Mouse (Mus musculus) embryo, embryonic 10 days (tissue): Measurements from ENCODE around the gene Serinc4.
"Not testable (repeated sequence)": the region's sequence is repeated elsewhere in the genome, so short reads cannot be mapped to it uniquely, and the experiment has no call there.

ENCODE experiments used
- DNase-seq: peaks from one replicate; pipeline ENCODE4 v3.0.0-alpha.2; 2015; ENCODE audit warnings: low spot score

Gene Serinc4

DNA sequence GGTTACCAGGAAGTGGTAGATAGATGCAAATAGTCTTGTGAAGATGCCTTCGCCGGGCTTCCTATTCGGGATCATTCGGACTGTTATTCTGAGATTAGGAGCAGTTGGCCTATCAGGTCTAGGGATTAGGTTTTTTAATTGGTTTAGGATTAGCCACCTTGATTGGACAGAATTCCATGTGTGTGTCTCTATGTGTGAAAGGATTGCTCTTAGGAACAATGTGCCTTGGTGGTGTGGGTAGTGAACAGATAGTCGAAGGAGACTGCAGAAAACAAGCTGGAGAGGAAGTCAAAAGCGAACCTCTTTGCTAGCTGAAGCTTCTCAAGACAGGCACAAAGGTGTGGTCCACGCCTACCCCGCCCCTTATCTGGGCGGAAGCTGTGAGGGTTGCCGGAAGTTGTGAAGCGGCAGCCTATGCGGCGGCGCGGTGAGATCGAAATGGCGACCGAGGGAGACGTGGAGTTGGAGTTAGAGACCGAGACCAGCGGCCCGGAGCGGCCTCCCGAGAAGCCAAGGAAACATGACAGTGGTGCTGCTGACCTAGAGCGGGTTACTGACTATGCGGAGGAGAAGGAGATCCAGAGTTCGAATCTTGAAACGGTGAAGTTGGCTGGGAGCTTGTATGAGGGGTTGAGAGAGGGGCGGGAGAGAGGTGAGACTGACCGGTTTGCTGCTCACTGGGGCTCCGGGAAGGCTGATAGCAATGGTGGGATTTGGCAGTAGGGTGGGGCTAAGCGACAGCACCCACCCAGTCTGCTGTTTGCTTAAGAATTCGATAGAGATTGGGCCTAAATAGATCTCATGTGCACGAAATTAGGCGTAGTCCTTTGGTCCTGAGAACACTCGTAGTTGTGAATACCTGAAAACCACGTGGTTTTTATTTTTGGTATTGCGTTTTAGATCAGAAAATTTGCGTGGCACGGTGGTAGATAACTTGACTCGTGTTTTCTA is at the start of gene Serinc4:
Serinc4 (minus strand) TSS at position 90 of the 951 bp plus-strand sequence.
- DNase-seq, result peak; percentile 96

GRCm38 (mm10) chr2:121501550-121501949 is 45.0 kb upstream of the Serinc4 start:
- not testable (repeated sequence) for DNase-seq

DNA sequence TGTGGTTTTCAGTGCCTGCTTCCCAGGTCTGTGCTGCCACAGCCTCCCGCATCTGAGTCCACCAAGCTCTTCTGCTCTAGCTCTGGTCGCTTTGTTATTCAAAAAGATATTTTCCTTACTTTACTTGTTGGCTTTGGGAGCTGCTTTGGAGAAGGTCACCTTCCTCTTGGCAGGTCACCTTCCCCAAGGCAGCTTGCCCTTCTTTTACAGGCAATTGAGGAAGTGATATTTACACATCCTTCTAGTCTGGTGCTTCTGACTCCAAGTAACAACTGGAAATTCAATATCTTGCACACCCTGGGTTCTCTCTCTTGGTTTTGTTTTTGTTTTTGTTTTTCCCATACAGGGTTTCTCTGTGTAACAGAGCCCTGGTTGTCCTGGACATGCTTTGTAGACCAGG is 27.8 kb upstream of the Serinc4 start:
- DNase-seq, result not testable (repeated sequence)

GRCm38 (mm10) chr2:121483576-121483975 is 27.0 kb upstream of the Serinc4 start:
- DNase-seq, result no peak

GRCm38 (mm10) chr2:121480916-121481315 is 24.3 kb upstream of the Serinc4 start:
- not testable (repeated sequence) for DNase-seq

DNA sequence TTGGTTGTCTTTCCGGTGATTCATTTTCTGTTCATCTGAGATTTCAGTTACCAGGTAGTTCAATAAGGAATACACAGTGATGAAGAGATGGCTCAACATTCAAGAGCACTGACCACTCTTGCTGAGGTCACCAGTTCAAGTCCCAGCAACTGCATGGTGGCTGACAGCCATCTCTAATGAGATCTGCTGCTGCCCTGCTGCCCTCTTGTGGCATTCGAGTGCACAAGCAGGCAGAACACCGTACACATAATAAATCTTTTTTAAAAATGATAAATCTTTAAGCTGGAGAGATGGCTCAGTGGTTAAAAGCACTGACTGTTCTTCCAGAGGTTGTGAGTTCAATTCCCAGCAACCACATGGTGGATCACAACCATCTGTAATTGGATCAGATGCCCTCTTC is 23.9 kb upstream of the Serinc4 start:
- peak; percentile 45 for DNase-seq

- DNase-seq, result no peak
Measured at GRCm38 (mm10) chr2:121477491-121478266, 21.1 kb upstream of the Serinc4 start.

DNA sequence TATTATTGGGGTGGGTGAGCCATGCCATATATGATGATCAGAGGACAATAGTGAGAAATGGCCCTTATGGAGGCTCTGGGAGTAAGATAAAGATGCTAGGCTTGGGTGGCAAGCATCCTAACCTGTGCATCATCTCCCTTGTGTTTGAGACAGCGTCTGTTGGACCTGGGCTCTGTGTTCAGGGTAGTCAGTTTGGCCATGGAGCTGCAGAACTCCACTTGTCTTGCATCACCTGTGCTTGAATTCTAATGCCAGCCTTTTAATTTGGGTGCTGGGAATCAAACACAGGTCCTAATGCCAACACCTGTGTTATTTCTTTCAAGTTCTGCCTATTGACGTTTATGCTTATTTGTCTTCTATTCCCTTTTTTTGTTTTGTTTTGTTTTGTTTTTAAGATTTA is 18.7 kb upstream of the Serinc4 start:
- not testable (repeated sequence) for DNase-seq

DNA sequence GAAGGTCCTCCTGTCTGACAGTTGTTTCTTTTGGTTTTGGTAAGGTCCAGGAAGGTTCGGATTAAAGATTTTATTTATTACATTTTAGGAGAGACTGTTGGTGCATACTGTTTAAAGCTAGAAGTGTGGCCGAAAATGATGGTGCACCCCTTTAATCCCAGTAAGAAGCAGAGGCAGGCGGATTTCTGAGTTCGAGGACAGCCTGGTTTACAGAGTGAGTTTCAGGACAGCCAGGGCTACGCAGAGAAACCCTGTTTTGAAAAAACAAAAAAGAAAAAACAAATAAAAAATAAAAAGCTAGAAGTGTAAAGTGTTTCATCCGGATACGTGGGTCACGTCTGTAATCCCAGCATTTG is 17.6 kb upstream of the Serinc4 start:
- no peak for DNase-seq

GRCm38 (mm10) chr2:121473301-121474179 is 17.0 kb upstream of the Serinc4 start, which contains the start of gene Mfap1b:
TSS of gene Mfap1b (minus strand) at chr2:121474067.
- DNase-seq, result peak; percentile 95

- DNase-seq, result not testable (repeated sequence)
Measured at GRCm38 (mm10) chr2:121472783-121473182, 16.2 kb upstream of the Serinc4 start.

GRCm38 (mm10) chr2:121468982-121469381 is 12.4 kb upstream of the Serinc4 start:
- DNase-seq, result not testable (repeated sequence)

GRCm38 (mm10) chr2:121460071-121460470 is 3.5 kb upstream of the Serinc4 start:
- DNase-seq, result no peak

DNA sequence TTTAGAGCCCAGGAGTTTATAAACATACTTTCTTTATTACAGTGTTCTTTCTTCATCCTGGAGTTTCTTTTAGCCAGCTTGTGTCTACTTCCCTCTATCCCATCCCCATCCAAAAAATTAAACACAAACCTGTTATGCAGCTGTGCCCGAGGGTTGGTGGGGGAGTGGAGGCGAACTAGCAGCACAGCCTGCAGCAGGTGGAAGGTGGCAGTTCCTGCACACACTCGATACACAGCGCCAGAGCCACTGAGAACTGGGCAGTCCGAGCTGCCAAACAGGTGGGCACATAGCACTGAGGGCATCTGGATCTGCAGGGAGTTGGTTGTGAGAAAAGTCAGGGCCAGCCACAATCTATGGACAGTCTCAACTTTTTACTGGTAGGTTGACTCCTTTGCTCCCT is 1.0 kb downstream of the Serinc4 start:
- no peak for DNase-seq

GRCm38 (mm10) chr2:121453917-121454316 is 2.7 kb downstream of the Serinc4 start:
- DNase-seq, result no peak

DNA sequence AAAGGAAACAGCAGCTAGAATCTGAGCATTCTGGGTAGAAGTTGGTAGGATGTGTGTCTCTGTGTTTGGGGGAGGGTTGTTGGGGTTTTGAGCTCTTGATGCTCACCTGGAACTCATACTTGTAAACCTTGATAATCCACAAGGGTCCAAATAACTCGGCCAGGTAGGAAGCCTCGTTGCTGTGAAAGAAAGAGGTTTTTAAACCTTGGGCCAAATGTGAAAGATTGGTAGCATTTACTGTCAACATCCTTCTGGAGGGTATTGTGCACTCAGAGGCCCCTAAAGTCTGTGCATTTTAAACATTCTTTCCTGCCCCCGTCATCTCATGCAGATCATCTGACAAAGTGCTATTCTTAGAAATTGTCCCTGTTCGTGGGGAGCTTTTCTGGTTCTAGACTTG is 3.6 kb downstream of the Serinc4 start, which contains the start of gene Hypk:
Hypk (plus strand) TSS at position 301 of the 400 bp plus-strand sequence.
- no peak for DNase-seq

- DNase-seq, result no peak
Measured at GRCm38 (mm10) chr2:121452361-121452760, 4.2 kb downstream of the Serinc4 start.

DNA sequence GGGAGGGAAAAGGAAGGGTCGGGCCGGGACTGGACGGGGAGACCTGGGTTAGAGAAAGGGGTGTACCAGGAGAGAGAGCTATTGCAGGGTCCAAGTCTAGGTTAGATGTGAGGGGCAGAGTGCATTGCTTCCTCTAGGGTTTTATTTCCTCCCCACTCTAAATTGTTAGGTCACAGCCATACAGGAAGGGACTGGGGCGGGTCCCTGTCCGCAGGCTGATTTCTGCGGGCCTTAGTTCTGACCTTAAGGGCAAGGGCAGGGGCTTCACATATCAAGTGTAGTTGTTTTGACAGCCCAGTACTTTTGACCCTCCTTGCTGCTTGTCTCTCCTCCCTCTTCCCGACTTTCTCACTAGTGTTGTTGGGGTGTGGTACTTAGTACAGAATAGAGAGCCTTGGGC is 6.5 kb downstream of the Serinc4 start:
- DNase-seq, result peak; percentile 30

- no peak for DNase-seq
Measured at GRCm38 (mm10) chr2:121449545-121450011, 7.0 kb downstream of the Serinc4 start.

GRCm38 (mm10) chr2:121448739-121449535 is 7.6 kb downstream of the Serinc4 start, which contains the start of gene Serf2:
TSS of gene Serf2 (plus strand) at chr2:121449195.
- peak; percentile 99 for DNase-seq

DNA sequence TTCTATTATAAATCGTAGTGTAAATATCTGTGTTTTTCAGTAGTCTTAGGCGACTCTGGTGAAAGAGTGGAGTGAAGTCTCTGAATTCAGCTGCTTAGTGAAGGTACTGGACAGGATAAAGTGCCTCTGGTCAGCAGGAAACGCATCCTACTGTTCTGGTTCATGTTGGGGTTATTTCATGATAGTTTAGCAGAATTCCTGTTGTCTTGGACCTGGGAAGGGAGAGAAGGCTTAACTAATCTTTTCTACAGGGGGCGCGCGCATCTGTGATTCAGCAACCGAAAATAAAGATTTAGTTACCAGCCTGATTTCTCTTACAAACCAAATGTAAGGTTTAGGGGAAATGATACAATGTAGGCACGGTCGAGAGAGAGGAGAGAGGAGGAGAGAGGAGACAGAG is 8.4 kb downstream of the Serinc4 start:
- peak; percentile 45 for DNase-seq
